Mouse (Mus musculus) kidney, postnatal 10 days (tissue): Measurements from ENCODE around the gene 9930021J03Rik.
A peak's percentile ranks its signal among the peaks of the same experiment; 100 is the strongest.

Experiments
- DNase-seq: peaks from one replicate; pipeline ENCODE4 v3.0.0; 2021; ENCODE audit warnings: mixed read lengths

9930021J03Rik gene

GRCm38 (mm10) chr19:29805101-29805916 lies 480 bp downstream of the 9930021J03Rik start:
- DNase-seq: peak; percentile 83

- DNase-seq: no peak
These were observed 1.8 kb downstream of the 9930021J03Rik start for GRCm38 (mm10) chr19:29803946-29804345.

- no peak for DNase-seq
These were observed 8.4 kb downstream of the 9930021J03Rik start for GRCm38 (mm10) chr19:29797371-29797770.

- DNase-seq: no peak
These were observed 17.8 kb downstream of the 9930021J03Rik start for GRCm38 (mm10) chr19:29787997-29788396.

- DNase-seq: no peak
These were observed 22.9 kb downstream of the 9930021J03Rik start for GRCm38 (mm10) chr19:29782914-29783313.

- no peak for DNase-seq
These were observed 51.9 kb downstream of the 9930021J03Rik start for GRCm38 (mm10) chr19:29753939-29754338.

GRCm38 (mm10) chr19:29750994-29751393 lies 54.8 kb downstream of the 9930021J03Rik start:
- DNase-seq: no peak

- no peak for DNase-seq
These were observed 62.3 kb downstream of the 9930021J03Rik start for GRCm38 (mm10) chr19:29743531-29743930.

GRCm38 (mm10) chr19:29740661-29741060 lies 65.1 kb downstream of the 9930021J03Rik start:
- no peak for DNase-seq

- DNase-seq: peak; percentile 15
These were observed 66.2 kb downstream of the 9930021J03Rik start for GRCm38 (mm10) chr19:29739608-29740007.

GRCm38 (mm10) chr19:29735421-29735820 lies 70.4 kb downstream of the 9930021J03Rik start:
- DNase-seq: no peak

- no peak for DNase-seq
These were observed 87.3 kb downstream of the 9930021J03Rik start for GRCm38 (mm10) chr19:29718476-29718875.

- DNase-seq: no peak
These were observed 87.9 kb downstream of the 9930021J03Rik start for GRCm38 (mm10) chr19:29717854-29718253.

GRCm38 (mm10) chr19:29713451-29713850 lies 92.3 kb downstream of the 9930021J03Rik start:
- no peak for DNase-seq

GRCm38 (mm10) chr19:29709461-29709860 lies 96.3 kb downstream of the 9930021J03Rik start:
- DNase-seq: no peak

- no peak for DNase-seq
These were observed 97.3 kb downstream of the 9930021J03Rik start for GRCm38 (mm10) chr19:29708461-29708860.

GRCm38 (mm10) chr19:29708003-29708402 lies 97.8 kb downstream of the 9930021J03Rik start:
- peak; percentile 22 for DNase-seq

GRCm38 (mm10) chr19:29707314-29707898 lies 98.4 kb downstream of the 9930021J03Rik start:
- DNase-seq: no peak

- DNase-seq: no peak
These were observed 101.4 kb downstream of the 9930021J03Rik start for GRCm38 (mm10) chr19:29704436-29704835.

- DNase-seq: no peak
These were observed 104.1 kb downstream of the 9930021J03Rik start for GRCm38 (mm10) chr19:29701707-29702106.

GRCm38 (mm10) chr19:29697245-29697874 lies 108.4 kb downstream of the 9930021J03Rik start, which contains the start of gene Mlana:
Gene Mlana, plus strand, starts transcription at chr19:29697824.
- no peak for DNase-seq

GRCm38 (mm10) chr19:29696840-29697239 lies 108.9 kb downstream of the 9930021J03Rik start:
- DNase-seq: no peak

GRCm38 (mm10) chr19:29696309-29696708 lies 109.5 kb downstream of the 9930021J03Rik start:
- DNase-seq: no peak

- DNase-seq: no peak
These were observed 110.7 kb downstream of the 9930021J03Rik start for GRCm38 (mm10) chr19:29695071-29695470.
